Mouse (Mus musculus) spleen, adult 2 months (tissue): ENCODE measurements around the gene Gm10799. TPM values are rescaled to one million over a fixed set of nuclear protein-coding genes. Genes with fewer than 3 reads are reported as not detected.
"Not testable (repeated sequence)": the region's sequence is repeated elsewhere in the genome, so short reads cannot be mapped to it uniquely, and the experiment has no call there.

Experiments
- DNase-seq, 2 experiments: peaks; one replicate each; pipeline versions ENCODE4 v3.0.0 to v3.0.0-alpha.2; 2012 to 2021; ENCODE audit warnings: low spot score in 2 of 2, low read depth in 1 of 2
- H3K27ac ChIP-seq: fragments of 200-500 bp; 2 replicates; pipeline ENCODE4 v1.5.1; 2012; ENCODE audit warnings: low read length, inconsistent platforms; ENCODE audit not compliant: insufficient read depth
- H3K27me3 ChIP-seq: fragments of 200-500 bp; 2 replicates; pipeline ENCODE4 v1.6.1; 2012; ENCODE audit warnings: mild to moderate bottlenecking, moderate library complexity, low read length, inconsistent platforms; ENCODE audit not compliant: control insufficient read depth, insufficient read depth
- H3K36me3 ChIP-seq: fragments of 200-500 bp; 2 replicates; pipeline ENCODE4 v1.6.1; 2012; ENCODE audit warnings: mild to moderate bottlenecking, low read length, inconsistent platforms; ENCODE audit not compliant: control insufficient read depth, insufficient read depth
- H3K4me1 ChIP-seq: fragments of 200-500 bp; 2 replicates; pipeline ENCODE4 v1.6.1; 2011; ENCODE audit warnings: inconsistent platforms; ENCODE audit not compliant: control insufficient read depth, insufficient read depth, insufficient read length
- H3K4me3 ChIP-seq: fragments of 200-500 bp; 2 replicates; pipeline ENCODE4 v1.5.1; 2011; ENCODE audit warnings: mild to moderate bottlenecking, inconsistent platforms; ENCODE audit not compliant: insufficient read depth, insufficient read length; ENCODE audit errors: extremely low read depth
- CTCF ChIP-seq: fragments of 200-500 bp; IDR thresholded peaks from 2 replicates; pipeline ENCODE4 v1.5.1; 2011; ENCODE audit warnings: mild to moderate bottlenecking, inconsistent platforms; ENCODE audit not compliant: insufficient read depth, insufficient read length, insufficient replicate concordance; ENCODE audit errors: extremely low read depth
- POLR2A ChIP-seq: fragments of 200-500 bp; IDR thresholded peaks from 2 replicates; pipeline ENCODE4 v1.6.1; 2011; ENCODE audit warnings: low read depth, low read length, inconsistent platforms
- WGBS: fragments of 180-500 bp; shearing (Covaris S2); methylation state at CpG from one replicate; pipeline ENCODE4 v1.1.7; 2018; 5-methylcytosine and 5-hydroxymethylcytosine counted together
- polyA plus RNA-seq: library from polyadenylated mRNA; depleted of rRNA; stranded (reverse); fragments of >200 nt; gene quantifications from 2 replicates; pipeline ENCODE4 v1.2.3, GENCODE M21; 2012; rRNA removed

Gm10799 gene
- not detected in 2 replicates for polyA plus RNA-seq

- not testable (repeated sequence) for H3K27me3 ChIP-seq, H3K4me3 ChIP-seq, DNase-seq, H3K4me1 ChIP-seq, H3K27ac ChIP-seq, H3K36me3 ChIP-seq
- 25% methylated on average over 7 of the region's 7 CpGs for WGBS
Measured at GRCm38 (mm10) chr2:104068450-104068849, at the start of gene Gm10799. Gm10799 (minus strand) TSS chr2:104068550.

GRCm38 (mm10) chr2:104117173-104117572, 48.8 kb upstream of the Gm10799 start:
- DNase-seq, H3K4me1 ChIP-seq, H3K27ac ChIP-seq, H3K4me3 ChIP-seq, H3K36me3 ChIP-seq, H3K27me3 ChIP-seq: not testable (repeated sequence)

GRCm38 (mm10) chr2:104114898-104115297, 46.5 kb upstream of the Gm10799 start:
- DNase-seq: no peak
- no peak for TF ChIP-seq POLR2A
- no peak for TF ChIP-seq CTCF
- Histone ChIP-seq H3K36me3 (no peaks in the 10 kb centered on the region), H3K27me3 (0 out of 2 replicates have a peak, but pooled peaks cover 1% of the 10 kb centered on the region), H3K4me1 (no peaks in the 10 kb centered on the region), H3K27ac (no peak overlapping the region), H3K4me3 (no peak overlapping the region)
- 89% methylated on average over 3 of the region's 3 CpGs for WGBS

GRCm38 (mm10) chr2:104113563-104113962, 45.2 kb upstream of the Gm10799 start:
- H3K27ac ChIP-seq, DNase-seq: not testable (repeated sequence)

GRCm38 (mm10) chr2:104111170-104111797, 42.9 kb upstream of the Gm10799 start:
- H3K4me1 ChIP-seq, H3K36me3 ChIP-seq, H3K27ac ChIP-seq, H3K4me3 ChIP-seq, DNase-seq, H3K27me3 ChIP-seq: not testable (repeated sequence)
- no CpG with 5 or more reads among the region's 1 CpGs for WGBS

More at GRCm38 (mm10) chr2:104113563-104113962, 45.2 kb upstream of the Gm10799 start:
- H3K36me3 ChIP-seq, H3K27me3 ChIP-seq, H3K4me1 ChIP-seq, H3K4me3 ChIP-seq: not testable (repeated sequence)

GRCm38 (mm10) chr2:104110031-104110430, 41.7 kb upstream of the Gm10799 start:
- Histone ChIP-seq H3K27me3 (0 out of 2 replicates have a peak, but pooled peaks cover 1% of the 10 kb centered on the region), H3K4me1 (no peaks in the 10 kb centered on the region), H3K4me3 (no peak overlapping the region), H3K36me3 (no peaks in the 10 kb centered on the region), H3K27ac (no peak overlapping the region)
- no peak for DNase-seq
- WGBS: 72% methylated on average over 4 of the region's 4 CpGs
- TF ChIP-seq POLR2A (no peak), CTCF (no peak)

GRCm38 (mm10) chr2:104109528-104109927, 41.2 kb upstream of the Gm10799 start:
- 92% methylated on average over 2 of the region's 2 CpGs for WGBS
- no peak overlapping the region for H3K27ac ChIP-seq
- TF ChIP-seq POLR2A (no peak), CTCF (no peak)

GRCm38 (mm10) chr2:104109021-104109420, 40.7 kb upstream of the Gm10799 start:
- not testable (repeated sequence) for H3K27ac ChIP-seq, H3K4me1 ChIP-seq, H3K4me3 ChIP-seq, H3K36me3 ChIP-seq, DNase-seq, H3K27me3 ChIP-seq
- 91% methylated on average over 2 of the region's 2 CpGs for WGBS

More at GRCm38 (mm10) chr2:104109528-104109927, 41.2 kb upstream of the Gm10799 start:
- DNase-seq: no peak
- Histone ChIP-seq H3K4me3 (no peak overlapping the region), H3K36me3 (no peaks in the 10 kb centered on the region), H3K27me3 (0 out of 2 replicates have a peak, but pooled peaks cover 1% of the 10 kb centered on the region), H3K4me1 (no peaks in the 10 kb centered on the region)
